Mouse (Mus musculus): ENCODE results near the gene Armh3.

- no peak for TF ChIP-seq CTCF (IDR thresholded peaks at IDR 0.05; ENCODE audit: borderline replicate concordance, extremely low read depth, insufficient read depth, insufficient read length)
- no peak for TF ChIP-seq POLR2A (IDR thresholded peaks at IDR 0.05; ENCODE audit: borderline replicate concordance, extremely low read depth, insufficient read depth, insufficient read length, poor library complexity, severe bottlenecking)
Measured at GRCm38 (mm10) chr19:45833665-45834064, 164.6 kb downstream of the Armh3 start.

Measured in brain, embryonic 14.5 days (tissue).